Mouse (Mus musculus): ENCODE data around the gene Ccnj. TPM values are rescaled to one million over a fixed set of nuclear protein-coding genes. Genes with fewer than 3 reads are reported as not detected.
A peak's percentile ranks its signal among the peaks of the same experiment; 100 is the strongest.

Ccnj gene
- polyA plus RNA-seq, 1 experiment: 2.7 TPM

DNA sequence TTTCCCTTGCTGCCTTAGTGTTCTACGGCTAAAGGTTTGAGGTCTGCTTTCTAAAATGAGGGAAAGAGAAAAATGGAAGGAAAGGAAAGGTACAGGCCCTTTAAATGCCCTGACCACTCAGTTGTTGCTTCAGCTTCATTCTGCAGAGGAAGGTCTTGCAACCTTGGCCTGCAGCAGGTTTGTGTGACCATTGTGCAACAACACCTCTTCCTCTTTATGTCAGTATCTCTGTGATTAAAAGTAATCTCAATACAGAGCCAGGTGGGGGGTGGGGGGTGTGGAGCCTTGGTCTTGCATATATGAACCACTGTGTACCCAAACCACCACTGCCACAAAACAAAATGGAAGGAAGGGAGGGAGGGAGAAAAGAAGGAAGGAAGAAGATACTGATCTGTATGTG, 57.8 kb downstream of the Ccnj start:
- TF ChIP-seq GATA1 (IDR thresholded peaks at IDR 0.05; ENCODE audit: borderline replicate concordance, low read length) (no peak), FLI1 (IDR thresholded peaks at IDR 0.05; ENCODE audit: low read length) (no peak)
- Histone ChIP-seq H3K4me1 (peaks cover under 1% of the 10 kb centered on the region), H3K9me3 (peaks cover 2% of the 10 kb centered on the region), H3K27me3 (replicated peaks) (peaks cover 13% of the 10 kb centered on the region), H3K36me3 (replicated peaks; ENCODE audit: low read length) (peaks cover 2% of the 10 kb centered on the region), H3K4me3 (replicated peaks) (no peak overlapping the region)

DNA sequence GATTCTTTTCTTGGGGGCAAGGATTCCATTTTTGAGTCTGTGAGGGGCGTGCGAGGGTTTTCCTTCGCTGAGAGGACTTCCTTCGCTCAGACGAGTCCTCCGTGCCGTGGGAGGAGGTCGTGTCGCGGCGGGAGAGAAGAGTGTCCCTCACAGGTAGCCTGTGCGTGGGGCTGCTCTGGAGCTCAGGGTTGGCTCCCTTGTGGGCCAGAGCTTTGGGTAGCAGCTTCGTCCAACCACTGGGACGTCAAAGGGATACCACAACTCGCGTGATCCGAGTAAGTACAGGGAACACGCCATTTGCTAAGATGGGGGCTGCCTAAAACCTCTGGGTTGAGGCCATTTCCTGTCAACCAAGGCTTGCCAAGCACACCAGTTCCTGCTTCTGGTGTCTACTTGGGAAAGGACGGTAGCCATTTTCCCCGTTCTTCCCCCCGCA, 63.0 kb downstream of the Ccnj start:
- H3K4me1 ChIP-seq: peaks cover 6% of the 10 kb centered on the region
- peak overlapping the region; percentile 98 for H3K4me3 ChIP-seq (replicated peaks)
- TF ChIP-seq FLI1 (IDR thresholded peaks at IDR 0.05; ENCODE audit: low read length) (no peak), GATA1 (IDR thresholded peaks at IDR 0.05; ENCODE audit: borderline replicate concordance, low read length) (no peak)
- H3K36me3 ChIP-seq (replicated peaks; ENCODE audit: low read length): peaks cover 10% of the 10 kb centered on the region
- H3K9me3 ChIP-seq: peaks cover 7% of the 10 kb centered on the region
- H3K27me3 ChIP-seq (replicated peaks): no peaks in the 10 kb centered on the region

DNA sequence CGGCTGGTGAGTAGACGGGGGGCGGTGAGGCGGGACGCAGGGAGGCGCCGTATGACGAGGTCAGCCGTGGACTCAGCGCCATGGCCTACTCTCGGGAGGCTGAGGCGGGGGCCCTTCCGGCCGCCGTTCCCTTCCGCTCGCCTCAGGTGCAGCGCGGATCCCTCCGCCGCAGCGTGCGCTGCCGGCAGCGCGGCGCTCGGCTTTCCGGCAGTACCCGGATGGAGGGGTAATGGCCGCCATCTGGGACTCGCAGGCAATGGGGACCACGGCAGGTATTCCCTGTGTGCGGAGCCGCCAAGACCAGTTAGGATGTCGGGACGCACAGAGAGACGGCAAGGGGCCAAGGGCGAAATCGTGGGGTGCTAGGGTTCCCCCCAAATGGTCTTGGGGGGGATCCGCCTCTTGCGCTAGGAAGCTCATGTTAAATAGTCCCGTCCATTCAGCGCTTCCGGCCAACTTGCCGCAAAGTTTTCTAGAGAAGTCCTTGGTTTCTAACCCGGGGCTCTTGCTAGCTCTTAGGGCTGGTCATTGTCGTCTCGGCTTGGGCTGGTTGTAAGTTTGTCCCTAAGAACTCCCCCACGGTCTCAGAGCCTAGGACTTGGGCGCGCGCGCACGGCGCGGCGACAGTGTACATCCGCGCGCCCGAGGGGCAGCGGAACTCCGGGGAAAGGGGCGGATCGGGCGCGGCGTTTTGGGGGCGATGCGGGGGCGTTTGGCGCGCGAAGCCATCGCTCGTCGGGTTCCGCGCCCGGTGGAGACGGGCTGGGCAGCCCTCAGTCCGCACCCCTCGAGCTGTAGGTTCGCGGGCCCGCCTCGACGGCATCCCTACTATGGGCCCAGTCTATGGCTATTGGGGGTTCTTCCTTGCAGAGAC, 63.7 kb downstream of the Ccnj start, which contains the start of gene Zfp518a:
Zfp518a (plus strand) TSS at position 187 of the 874 bp plus-strand sequence.
- peaks cover 6% of the 10 kb centered on the region for H3K4me1 ChIP-seq
- H3K36me3 ChIP-seq (replicated peaks; ENCODE audit: low read length): peaks cover 16% of the 10 kb centered on the region
- H3K4me3 ChIP-seq (replicated peaks): peak within 1 kb of the TSS; percentile 98
- TF ChIP-seq GATA1 (IDR thresholded peaks at IDR 0.05; ENCODE audit: borderline replicate concordance, low read length) (no peak), FLI1 (IDR thresholded peaks at IDR 0.05; ENCODE audit: low read length) (peak; percentile 46; the same call in 1 of the 2 replicates)
- H3K27me3 ChIP-seq (replicated peaks): no peaks in the 10 kb centered on the region
- H3K9me3 ChIP-seq: peaks cover 7% of the 10 kb centered on the region

- H3K4me1 ChIP-seq: peaks cover 6% of the 10 kb centered on the region
- no peaks in the 10 kb centered on the region for H3K27me3 ChIP-seq (replicated peaks)
- peaks cover 21% of the 10 kb centered on the region for H3K36me3 ChIP-seq (replicated peaks; ENCODE audit: low read length)
- no peak for TF ChIP-seq GATA1 (IDR thresholded peaks at IDR 0.05; ENCODE audit: borderline replicate concordance, low read length)
- no peak for TF ChIP-seq FLI1 (IDR thresholded peaks at IDR 0.05; ENCODE audit: low read length)
- H3K9me3 ChIP-seq: peaks cover 7% of the 10 kb centered on the region
- peak overlapping the region; percentile 98 for H3K4me3 ChIP-seq (replicated peaks)
These were observed 64.3 kb downstream of the Ccnj start for GRCm38 (mm10) chr19:40895393-40895703.

Other genes starting within 250 kb of the Ccnj start
- 0.67 and 4.4 TPM in 2 replicates for gene Aldh18a1, start 242.8 kb upstream of the Ccnj start, polyA plus RNA-seq (2012; ENCODE audit: insufficient read depth, low replicate concordance)
- 1.2 and 2.3 TPM in 2 replicates for gene Tctn3, start 219.0 kb upstream of the Ccnj start, polyA plus RNA-seq (2012; ENCODE audit: insufficient read depth, low replicate concordance)
- gene Entpd1, start 218.9 kb upstream of the Ccnj start, polyA plus RNA-seq (2012; ENCODE audit: insufficient read depth, low replicate concordance): 1.9 TPM in 1 of 2 replicates, not detected in the other
- 0.18 TPM in 1 of 2 replicates, not detected in the other for gene Cc2d2b, start 82.5 kb upstream of the Ccnj start, polyA plus RNA-seq (2012; ENCODE audit: insufficient read depth, low replicate concordance)
- 0.18 TPM in 1 of 2 replicates, not detected in the other for gene Zfp518a, start 63.4 kb downstream of the Ccnj start, polyA plus RNA-seq (2012; ENCODE audit: insufficient read depth, low replicate concordance)
- 0.43 TPM in 1 of 2 replicates, not detected in the other for gene Blnk, start 163.3 kb downstream of the Ccnj start, polyA plus RNA-seq (2012; ENCODE audit: insufficient read depth, low replicate concordance)
- gene Dntt, start 198.0 kb downstream of the Ccnj start, polyA plus RNA-seq (2012; ENCODE audit: insufficient read depth, low replicate concordance): not detected in 2 replicates
- not detected in 2 replicates for gene Opalin, start 245.8 kb downstream of the Ccnj start, polyA plus RNA-seq (2012; ENCODE audit: insufficient read depth, low replicate concordance)

Data from megakaryocyte, embryonic 14.5 days (primary cell).